Mouse (Mus musculus) cerebellum, adult 11 months (tissue): ENCODE measurements around the gene A730061H03Rik.
A peak's percentile ranks its signal among the peaks of the same experiment; 100 is the strongest.

ENCODE experiments used
- DNase-seq: peaks from one replicate; pipeline ENCODE4 v3.0.0; 2022

Gene A730061H03Rik

GRCm38 (mm10) chr14:55544334-55544733 lies 15.9 kb downstream of the A730061H03Rik start:
- no peak for DNase-seq

GRCm38 (mm10) chr14:55542268-55542667 lies 17.9 kb downstream of the A730061H03Rik start:
- DNase-seq: no peak

GRCm38 (mm10) chr14:55540787-55541321 lies 19.4 kb downstream of the A730061H03Rik start:
- peak; percentile 79 for DNase-seq

- DNase-seq: peak; percentile 81
Measured at GRCm38 (mm10) chr14:55540067-55540786, 20.0 kb downstream of the A730061H03Rik start, which contains the start of gene Pck2. Pck2 (plus strand) TSS chr14:55540266.

GRCm38 (mm10) chr14:55536116-55536745 lies 24.0 kb downstream of the A730061H03Rik start:
- no peak for DNase-seq

GRCm38 (mm10) chr14:55527940-55528339 lies 32.3 kb downstream of the A730061H03Rik start:
- no peak for DNase-seq

GRCm38 (mm10) chr14:55526674-55527073 lies 33.5 kb downstream of the A730061H03Rik start:
- no peak for DNase-seq

GRCm38 (mm10) chr14:55524785-55525184 lies 35.4 kb downstream of the A730061H03Rik start, which contains the start of gene Nrl:
Nrl (minus strand) TSS chr14:55524981.
- no peak for DNase-seq

- DNase-seq: no peak
Measured at GRCm38 (mm10) chr14:55524062-55524461, 36.1 kb downstream of the A730061H03Rik start.

- peak; percentile 48 for DNase-seq
Measured at GRCm38 (mm10) chr14:55520451-55521361, 39.5 kb downstream of the A730061H03Rik start.

GRCm38 (mm10) chr14:55519604-55520003 lies 40.6 kb downstream of the A730061H03Rik start:
- no peak for DNase-seq

- DNase-seq: no peak
Measured at GRCm38 (mm10) chr14:55518897-55519296, 41.3 kb downstream of the A730061H03Rik start.

- DNase-seq: no peak
Measured at GRCm38 (mm10) chr14:55515846-55516245, 44.4 kb downstream of the A730061H03Rik start.

- no peak for DNase-seq
Measured at GRCm38 (mm10) chr14:55513927-55514326, 46.3 kb downstream of the A730061H03Rik start.

GRCm38 (mm10) chr14:55511037-55511436 lies 49.2 kb downstream of the A730061H03Rik start:
- no peak for DNase-seq

GRCm38 (mm10) chr14:55510125-55510731 lies 50.0 kb downstream of the A730061H03Rik start, which contains the start of gene Cpne6:
Cpne6 (plus strand) TSS chr14:55510445.
- no peak for DNase-seq
